1 mouse cellular context compared by ENCODE assay signal in the genomic region with DNA sequence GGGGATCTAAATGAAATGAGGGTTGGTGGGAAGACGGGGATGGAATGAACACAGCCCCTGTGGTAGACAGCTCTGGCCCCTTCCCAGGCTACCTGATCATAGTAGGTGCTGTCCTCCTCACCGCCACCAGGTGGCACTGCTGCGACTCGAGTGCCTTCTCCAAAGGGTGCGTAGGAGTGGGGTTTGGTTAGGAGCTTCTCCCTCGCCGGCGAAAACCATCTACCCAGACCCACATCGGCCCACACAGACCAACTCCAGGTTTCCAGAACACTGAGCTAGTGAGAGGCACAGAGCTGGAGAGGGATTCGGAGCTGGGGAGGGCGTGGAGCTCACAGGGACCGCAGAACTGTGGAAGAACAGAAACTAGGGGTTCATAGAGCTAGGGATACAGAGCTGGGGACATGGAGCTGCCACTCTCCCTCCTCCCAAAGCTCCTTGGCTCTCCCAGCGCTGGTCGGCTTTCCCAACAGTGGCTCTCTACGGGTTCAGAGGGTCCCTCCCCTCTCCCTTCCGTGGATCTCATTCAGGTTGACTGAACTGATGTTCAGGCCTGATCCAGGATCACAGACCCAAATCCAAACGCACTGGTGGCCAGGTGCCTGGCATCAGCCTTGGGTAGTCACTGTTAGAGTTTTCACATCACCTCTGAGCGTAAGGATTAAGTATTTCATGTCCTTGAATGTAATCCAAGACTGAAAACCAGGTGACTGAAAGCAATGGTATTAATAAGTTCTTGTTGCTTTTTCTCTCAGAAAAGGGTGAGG.
A peak's percentile ranks its signal among the peaks of the same experiment; 100 is the strongest.
TF ChIP-seq lines count a peak whose summit lies in the region.

No protein-coding gene starts in this region.

TF ChIP-seq in CH12.LX, 34 proteins besides CTCF, POLR2A, EP300 and RAD21:
- peak; percentile 42; the same call in 1 of the 2 replicates for TF ChIP-seq TCF12 (IDR thresholded peaks at IDR 0.05; ENCODE audit: low read depth, low read length)
- TF ChIP-seq MAZ (IDR thresholded peaks at IDR 0.05; ENCODE audit: low read depth, low read length), result 0 out of 2 replicates have a peak, but pooled peaks have one; percentile 49
- 0 out of 2 replicates have a peak, but pooled peaks have one; percentile 23 for TF ChIP-seq BHLHE40 (IDR thresholded peaks at IDR 0.05; ENCODE audit: low read depth, low read length)
- TF ChIP-seq KAT2A (IDR thresholded peaks at IDR 0.05; ENCODE audit: insufficient replicate concordance, low read length), result no peak
- TF ChIP-seq PAX5 (IDR thresholded peaks at IDR 0.05; ENCODE audit: low read length), result no peak
- TF ChIP-seq GABPA (IDR thresholded peaks at IDR 0.05; ENCODE audit: insufficient replicate concordance, low read depth, low read length), result no peak
- peak; percentile 98 for TF ChIP-seq SMC3 (IDR thresholded peaks at IDR 0.05; ENCODE audit: low read depth, low read length)
- no peak for TF ChIP-seq MAX (IDR thresholded peaks at IDR 0.05; ENCODE audit: low read length)
- peak; percentile 53; the same call in 1 of the 2 replicates for TF ChIP-seq NELFE (IDR thresholded peaks at IDR 0.05; ENCODE audit: low read depth, low read length)
- TF ChIP-seq NRF1 (IDR thresholded peaks at IDR 0.05; ENCODE audit: low read depth, low read length), result 0 out of 2 replicates have a peak, but pooled peaks have one; percentile 25
- peak; percentile 90 for TF ChIP-seq ZC3H11A (IDR thresholded peaks at IDR 0.05; ENCODE audit: low read depth, low read length)
- TF ChIP-seq IRF4 (IDR thresholded peaks at IDR 0.05; ENCODE audit: low read depth, low read length), result 0 out of 2 replicates have a peak, but pooled peaks have one; percentile 19
- TF ChIP-seq MEF2A (IDR thresholded peaks at IDR 0.05; ENCODE audit: borderline replicate concordance, low read depth, low read length), result 0 out of 2 replicates have a peak, but pooled peaks have one; percentile 26
